Comparison of ENCODE assay signal across 19 mouse cellular contexts in genomic region chr19:57321839-57322238, GRCm38 (mm10).
"Had no signal": no experiment of that assay in that cellular context is flagged by ENCODE, and none has a peak within 500 bp of the region (broad histone marks: within the 10 kb centered on the region; RNA-seq: fewer than 3 reads in every experiment).

No protein-coding gene starts in this region.

- ATAC-seq: intestine, embryonic 16.5 days; midbrain, embryonic 13.5 days; midbrain, embryonic 16.5 days had no signal

- H3K4me2 ChIP-seq: lung, embryonic 15.5 days; midbrain, embryonic 13.5 days; neural tube, embryonic 13.5 days had no signal

- H3K9me3 ChIP-seq: lung, embryonic 15.5 days; midbrain, embryonic 10.5 days; midbrain, embryonic 13.5 days; neural tube, embryonic 13.5 days had no signal

- H3K27me3 ChIP-seq: midbrain, embryonic 13.5 days; neural tube, embryonic 13.5 days had no signal

- H3K27ac ChIP-seq: lung, embryonic 15.5 days; midbrain, embryonic 10.5 days; midbrain, embryonic 13.5 days; neural tube, embryonic 13.5 days had no signal

- H3K4me3 ChIP-seq: lung, embryonic 15.5 days; megakaryocyte, embryonic 14.5 days; midbrain, embryonic 10.5 days; midbrain, embryonic 13.5 days; myocyte; neural tube, embryonic 13.5 days had no signal

- H3K9ac ChIP-seq: lung, embryonic 15.5 days; midbrain, embryonic 13.5 days; neural tube, embryonic 13.5 days had no signal

- H3K36me3 ChIP-seq: lung, embryonic 15.5 days; midbrain, embryonic 10.5 days; midbrain, embryonic 13.5 days; neural tube, embryonic 13.5 days had no signal

- H3K4me1 ChIP-seq: midbrain, embryonic 13.5 days; neural tube, embryonic 13.5 days had no signal

- DNase-seq: kidney, adult 18-20 months; kidney, adult 9 months; kidney, postnatal 14 days; kidney, postnatal 4 days; lung, adult 18-20 months; lung, postnatal 10 days; lung, postnatal 36 days; retina, postnatal 1 day; right cerebral cortex, postnatal 25 days; thymus, adult 18-20 months; thymus, postnatal 36 days had no signal
